Mouse (Mus musculus): ENCODE measurements around the gene Ttc36.

Ttc36 gene

GRCm38 (mm10) chr9:44802808-44803450, at the start of gene Ttc36:
TSS of gene Ttc36 (minus strand) at chr9:44803072.
- TF ChIP-seq GATA4 (IDR thresholded peaks at IDR 0.05; ENCODE audit: insufficient replicate concordance, low read length): no peak

DNA sequence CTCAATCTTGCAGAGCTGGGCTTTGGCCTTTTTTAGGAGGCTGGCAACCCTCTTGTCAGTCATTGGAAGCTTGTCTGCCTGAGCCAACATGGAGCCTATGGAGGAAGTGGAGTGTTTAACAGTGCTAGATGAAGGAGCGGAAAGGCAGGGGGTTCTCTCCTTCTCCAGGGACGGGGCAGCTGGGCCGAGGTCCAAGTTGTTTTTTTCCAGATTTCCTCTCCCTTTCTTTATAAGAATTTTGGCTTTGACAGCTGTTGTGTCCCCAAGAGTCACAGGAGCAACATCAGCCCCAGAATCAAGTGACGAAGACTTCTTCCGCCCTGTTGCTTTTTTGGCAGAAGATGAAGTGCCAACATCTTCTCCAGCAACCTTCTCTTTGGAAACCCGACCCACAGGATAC, 44.6 kb upstream of the Ttc36 start:
- no peak for TF ChIP-seq GATA4 (IDR thresholded peaks at IDR 0.05; ENCODE audit: insufficient replicate concordance, low read length)

- TF ChIP-seq GATA4 (IDR thresholded peaks at IDR 0.05; ENCODE audit: insufficient replicate concordance, low read length): no peak
Observed at GRCm38 (mm10) chr9:44841241-44841640, 38.4 kb upstream of the Ttc36 start.

DNA sequence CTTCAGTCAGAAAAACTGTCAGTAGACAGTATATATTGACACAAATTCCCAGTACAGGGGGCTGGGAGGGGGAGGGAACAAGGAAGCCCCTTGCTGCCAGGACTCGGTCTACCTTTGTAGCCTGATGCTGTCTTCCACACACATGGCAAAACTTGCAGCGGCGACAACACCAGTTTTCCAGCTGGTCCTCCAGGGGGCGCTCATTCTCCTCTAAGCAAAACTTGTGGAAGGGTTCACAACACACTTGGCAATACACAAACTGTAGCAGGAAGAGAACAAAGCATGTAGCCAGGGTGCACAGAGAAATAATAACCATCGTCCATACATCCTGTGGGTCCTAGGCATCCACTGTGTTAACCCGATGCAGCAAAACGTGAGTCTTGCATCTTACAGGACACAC, 33.6 kb upstream of the Ttc36 start:
- TF ChIP-seq GATA4 (IDR thresholded peaks at IDR 0.05; ENCODE audit: insufficient replicate concordance, low read length): no peak

- TF ChIP-seq GATA4 (IDR thresholded peaks at IDR 0.05; ENCODE audit: insufficient replicate concordance, low read length): no peak
Observed at GRCm38 (mm10) chr9:44832356-44832755, 29.5 kb upstream of the Ttc36 start.

GRCm38 (mm10) chr9:44830506-44830905, 27.6 kb upstream of the Ttc36 start:
- TF ChIP-seq GATA4 (IDR thresholded peaks at IDR 0.05; ENCODE audit: insufficient replicate concordance, low read length): no peak

DNA sequence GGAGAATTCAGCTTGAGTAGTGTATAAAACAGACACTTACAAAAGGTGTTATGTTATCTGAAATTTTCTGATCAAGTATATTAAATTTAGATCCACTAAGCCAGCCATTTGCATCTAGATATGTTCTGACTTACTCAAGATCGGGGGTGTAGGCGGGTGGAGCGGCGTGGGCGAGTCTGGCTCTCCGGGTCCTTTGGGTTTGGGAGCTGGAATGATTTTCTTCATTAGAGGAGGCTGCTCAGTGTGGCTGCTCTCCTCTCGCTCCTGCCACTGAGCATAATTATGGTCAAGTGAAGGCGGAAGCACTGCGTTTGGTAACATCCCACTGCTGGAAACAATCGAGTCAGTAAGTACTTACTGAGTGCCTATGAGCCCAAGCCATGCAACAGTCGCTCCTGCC, 26.1 kb upstream of the Ttc36 start:
- TF ChIP-seq GATA4 (IDR thresholded peaks at IDR 0.05; ENCODE audit: insufficient replicate concordance, low read length): no peak

DNA sequence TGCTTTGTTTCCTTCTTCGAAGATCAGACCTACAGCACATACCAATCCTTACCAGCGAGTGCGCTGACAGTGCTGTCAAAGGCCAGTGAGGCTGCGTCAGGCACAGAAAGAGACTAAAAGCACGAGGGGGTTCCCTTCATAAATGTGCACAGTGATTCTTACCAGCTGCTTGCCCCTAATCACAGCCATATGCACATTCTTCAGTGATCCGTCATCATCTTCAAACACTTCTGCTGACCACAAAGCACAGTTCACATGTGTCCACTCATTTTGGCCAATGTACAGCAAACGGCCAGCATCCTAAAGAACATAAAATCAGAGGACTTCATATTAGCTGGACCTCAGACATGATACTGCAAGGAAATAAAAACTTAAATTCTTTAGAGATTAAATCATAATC, 23.8 kb upstream of the Ttc36 start:
- TF ChIP-seq GATA4 (IDR thresholded peaks at IDR 0.05; ENCODE audit: insufficient replicate concordance, low read length): no peak

DNA sequence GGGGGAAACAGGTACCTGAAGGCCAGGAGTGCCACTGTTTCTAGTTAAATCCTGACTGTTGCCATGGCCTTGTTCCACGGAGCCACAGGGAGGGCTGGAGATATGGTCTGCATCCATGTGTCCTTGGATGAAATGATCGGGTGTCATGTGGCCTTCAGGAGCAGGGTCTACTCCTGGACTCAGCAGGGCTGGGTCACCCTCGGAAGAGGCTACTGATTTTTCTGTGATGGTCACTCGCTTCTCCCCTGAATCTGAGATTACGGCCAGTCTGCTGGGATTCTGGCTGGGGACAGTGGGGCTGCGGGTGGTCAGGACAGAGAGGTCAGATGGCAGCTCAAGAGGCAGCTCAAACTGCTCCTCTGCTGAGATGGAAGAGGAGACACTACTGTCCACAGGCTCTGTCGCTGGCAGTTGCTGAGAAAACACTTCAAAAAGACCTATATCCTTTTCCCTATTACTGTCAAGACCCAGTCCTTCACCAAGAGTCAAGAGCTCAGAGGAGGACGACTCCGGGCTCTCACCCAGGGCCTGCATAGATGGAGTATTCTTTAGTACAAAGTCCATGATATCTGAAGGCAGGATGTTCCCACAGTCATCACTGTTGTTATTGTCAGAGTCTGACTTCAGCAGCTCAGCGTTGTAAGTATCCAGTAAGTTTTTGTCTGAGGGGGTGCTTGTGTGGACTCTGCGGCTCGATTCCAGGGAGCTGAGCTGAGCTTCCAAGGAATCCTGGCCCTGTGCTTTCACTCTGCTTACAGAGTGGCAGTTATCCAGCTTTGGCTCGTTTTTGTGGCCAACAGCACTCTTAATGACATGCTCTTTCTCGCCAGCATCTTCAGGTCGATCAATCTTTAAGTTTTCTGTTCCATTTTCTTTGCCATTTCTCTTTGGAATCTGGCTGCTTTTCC, 17.3 kb upstream of the Ttc36 start:
- no peak for TF ChIP-seq GATA4 (IDR thresholded peaks at IDR 0.05; ENCODE audit: insufficient replicate concordance, low read length)

GRCm38 (mm10) chr9:44817522-44817921, 14.7 kb upstream of the Ttc36 start:
- TF ChIP-seq GATA4 (IDR thresholded peaks at IDR 0.05; ENCODE audit: insufficient replicate concordance, low read length): no peak

GRCm38 (mm10) chr9:44814179-44814578, 11.3 kb upstream of the Ttc36 start:
- TF ChIP-seq GATA4 (IDR thresholded peaks at IDR 0.05; ENCODE audit: insufficient replicate concordance, low read length): no peak

GRCm38 (mm10) chr9:44810316-44810715, 7.4 kb upstream of the Ttc36 start:
- TF ChIP-seq GATA4 (IDR thresholded peaks at IDR 0.05; ENCODE audit: insufficient replicate concordance, low read length): no peak

GRCm38 (mm10) chr9:44807778-44808177, 4.9 kb upstream of the Ttc36 start:
- no peak for TF ChIP-seq GATA4 (IDR thresholded peaks at IDR 0.05; ENCODE audit: insufficient replicate concordance, low read length)

DNA sequence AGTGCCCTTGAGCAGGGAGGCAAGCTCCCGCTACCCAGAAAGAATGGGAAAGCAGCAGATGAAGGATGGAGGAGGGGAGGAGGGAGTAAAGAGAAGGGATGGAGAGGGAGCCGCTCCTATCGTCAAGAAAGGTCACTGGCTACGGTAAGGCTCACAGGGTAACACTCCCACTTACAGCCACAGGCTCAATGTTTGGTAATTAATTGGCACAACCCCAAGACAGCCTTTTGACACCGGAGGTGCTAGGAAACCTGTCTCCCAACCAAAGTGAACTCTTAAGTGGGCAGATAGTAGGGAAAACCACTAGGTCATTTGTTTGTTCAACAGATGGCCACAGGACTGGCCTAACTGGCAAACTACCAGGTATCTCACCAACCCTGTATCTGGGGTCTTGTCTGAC, 4.3 kb upstream of the Ttc36 start:
- TF ChIP-seq GATA4 (IDR thresholded peaks at IDR 0.05; ENCODE audit: insufficient replicate concordance, low read length): no peak

- no peak for TF ChIP-seq GATA4 (IDR thresholded peaks at IDR 0.05; ENCODE audit: insufficient replicate concordance, low read length)
Observed at GRCm38 (mm10) chr9:44805536-44805935, 2.7 kb upstream of the Ttc36 start.

- TF ChIP-seq GATA4 (IDR thresholded peaks at IDR 0.05; ENCODE audit: insufficient replicate concordance, low read length): no peak
Observed at GRCm38 (mm10) chr9:44804678-44805077, 1.8 kb upstream of the Ttc36 start.
